Mouse (Mus musculus) cerebellum, adult 2 months (tissue): ENCODE data around the gene Slc35b2.

Source experiments
- CTCF ChIP-seq: fragments of 200-500 bp; IDR thresholded peaks from 2 replicates; pipeline ENCODE4 v1.5.1; 2011; ENCODE audit warnings: low read depth, mild to moderate bottlenecking, control low read depth, low read length, moderate library complexity, borderline replicate concordance; ENCODE audit not compliant: insufficient read depth
- POLR2A ChIP-seq: fragments of 200-500 bp; IDR thresholded peaks from 2 replicates; pipeline ENCODE4 v1.6.1; 2011; ENCODE audit warnings: low read length, control low read depth, borderline replicate concordance; ENCODE audit not compliant: insufficient read depth

GRCm38 (mm10) chr17:45582188-45582587 is 18.5 kb downstream of the Slc35b2 start:
- TF ChIP-seq CTCF, result no peak
- no peak for TF ChIP-seq POLR2A
